Mouse (Mus musculus) embryo, embryonic 11.5 days (tissue): ENCODE measurements at regions not wholly inside any gene's neighbourhood (a gene's known extent, or its start where the extent isn't known, plus 50 kb on each side); places are given as distances from the start of the nearest gene placed in this dataset.

ENCODE experiments used
- DNase-seq: peaks from one replicate; pipeline ENCODE4 v3.0.0-alpha.2; 2012; ENCODE audit warnings: low read depth, low spot score

DNA sequence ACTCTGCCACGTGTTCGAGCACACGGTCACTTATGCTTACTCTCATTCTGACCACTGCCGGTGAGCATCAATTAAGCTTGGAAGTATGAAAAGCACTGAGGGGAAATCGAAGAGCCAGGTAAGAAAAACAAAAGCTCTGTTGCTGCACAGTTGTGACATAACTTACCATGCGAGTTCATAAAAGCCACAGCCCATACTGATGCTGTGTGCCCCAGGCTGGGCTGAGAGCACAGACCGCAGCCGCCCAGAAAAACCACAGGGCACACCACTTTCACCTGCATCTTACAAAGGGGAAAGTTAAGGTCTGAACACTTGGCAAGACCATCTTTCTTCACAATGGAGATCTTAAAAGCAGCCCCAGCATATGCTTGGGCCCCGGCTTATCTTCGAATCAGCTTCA, 338.2 kb upstream of the Nfe2l3 start:
- DNase-seq = no peak

DNA sequence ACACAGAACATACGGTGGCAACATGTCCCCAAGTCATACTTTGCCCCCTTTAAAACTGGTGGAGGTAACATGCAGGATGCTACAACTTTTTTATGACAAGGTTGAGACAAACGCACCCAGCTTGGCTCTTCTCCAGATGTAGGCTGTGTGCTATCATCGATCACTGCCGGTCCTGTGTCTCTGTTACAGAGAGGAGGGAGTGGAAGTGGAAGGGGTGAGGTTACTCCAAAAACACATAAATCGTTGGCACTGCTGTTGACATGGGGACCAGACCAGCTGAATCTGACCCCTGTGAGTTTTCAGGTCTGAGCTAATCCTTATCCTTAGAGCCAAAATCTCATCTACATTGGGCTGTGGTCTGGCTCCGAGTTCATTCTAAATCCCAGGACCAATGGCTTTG, 335.0 kb upstream of the Nfe2l3 start:
- DNase-seq = no peak

DNA sequence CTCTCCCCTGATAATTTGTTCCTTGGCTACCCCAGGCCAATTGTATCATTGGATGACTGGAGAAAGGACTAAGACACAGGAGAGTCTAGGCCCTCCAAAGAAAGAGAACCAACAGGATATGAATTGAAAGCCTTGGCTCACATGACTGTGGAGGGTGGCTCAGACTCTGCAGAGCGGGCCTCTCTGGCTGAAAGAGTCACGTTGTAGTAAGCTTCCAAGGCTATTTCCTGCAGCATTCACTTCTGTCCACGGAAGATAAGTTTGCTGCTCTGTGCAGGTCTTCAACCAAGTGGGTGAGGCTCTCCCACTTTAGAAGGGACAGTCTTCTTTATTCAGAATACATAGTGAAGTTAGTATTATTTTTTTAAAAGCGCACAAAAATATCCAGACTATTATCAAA, 332.1 kb upstream of the Nfe2l3 start:
- no peak for DNase-seq

DNA sequence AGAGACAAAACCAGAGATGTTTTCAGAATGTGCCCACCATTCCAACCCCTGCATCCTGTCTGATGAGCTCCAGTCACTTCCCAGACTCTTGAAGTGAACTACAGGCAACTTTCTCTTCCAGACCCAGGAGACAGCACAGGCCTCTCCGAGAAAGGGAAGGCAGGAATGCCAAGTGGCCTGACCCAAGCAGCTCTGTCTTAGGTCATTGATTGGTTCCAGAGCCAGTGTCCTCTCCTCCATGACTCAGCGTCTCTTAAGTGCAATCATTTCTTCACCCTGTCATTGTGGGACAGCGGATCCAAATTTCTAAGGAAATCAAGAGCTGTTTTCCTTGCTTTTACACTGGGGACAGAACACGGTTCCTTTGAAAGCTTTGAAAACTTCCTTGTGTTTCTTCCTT, 329.2 kb upstream of the Nfe2l3 start:
- no peak for DNase-seq

DNA sequence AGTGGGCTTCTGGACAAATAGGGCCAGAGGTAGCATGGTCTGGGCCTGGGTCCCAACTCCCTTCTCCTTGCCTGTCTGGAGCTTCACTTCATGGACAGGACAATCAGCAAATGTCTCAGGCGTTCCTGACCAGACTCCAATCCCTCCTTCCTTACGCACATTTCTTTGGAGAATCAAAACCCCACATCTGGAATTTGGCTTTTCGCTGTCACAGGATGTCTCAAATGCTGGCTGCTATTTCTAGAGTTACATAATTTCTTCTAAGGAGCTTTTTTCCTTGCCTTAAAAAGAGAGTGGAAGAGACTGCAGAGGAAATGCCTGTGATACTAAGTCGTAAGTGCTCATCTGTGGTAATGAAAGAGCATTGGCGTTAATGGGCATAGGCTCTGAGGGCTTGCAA, 328.1 kb upstream of the Nfe2l3 start:
- no peak for DNase-seq

DNA sequence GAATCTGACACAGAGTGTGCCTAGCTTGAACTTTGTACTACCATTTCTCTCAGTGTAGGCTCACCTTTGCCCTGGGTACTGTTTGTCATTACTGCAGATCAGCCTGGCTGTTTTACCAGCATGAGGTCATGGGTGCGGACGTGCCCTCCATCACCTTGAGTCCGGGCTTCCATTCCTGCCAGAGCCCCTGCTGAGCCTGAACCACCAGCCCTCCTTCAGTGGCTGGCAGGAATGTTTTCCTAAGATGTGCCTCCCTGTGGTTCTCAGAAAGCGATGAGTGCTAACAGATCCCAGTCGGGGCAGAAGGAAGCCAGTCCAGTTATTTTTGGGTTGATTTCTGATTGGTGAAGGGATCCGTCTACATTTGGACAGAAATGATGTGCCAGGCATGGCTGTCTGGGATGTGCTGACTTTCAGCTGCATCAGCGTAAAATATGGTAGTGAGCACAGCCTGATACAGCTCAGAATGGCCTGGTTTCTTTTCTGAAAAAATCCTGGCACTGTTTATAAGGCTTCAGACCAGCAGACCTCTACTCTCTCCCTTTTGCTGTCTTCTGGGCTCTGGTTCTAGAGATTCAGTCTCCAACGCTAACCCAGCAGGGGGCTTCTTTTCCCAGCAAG, 324.0 kb upstream of the Nfe2l3 start:
- DNase-seq = no peak

DNA sequence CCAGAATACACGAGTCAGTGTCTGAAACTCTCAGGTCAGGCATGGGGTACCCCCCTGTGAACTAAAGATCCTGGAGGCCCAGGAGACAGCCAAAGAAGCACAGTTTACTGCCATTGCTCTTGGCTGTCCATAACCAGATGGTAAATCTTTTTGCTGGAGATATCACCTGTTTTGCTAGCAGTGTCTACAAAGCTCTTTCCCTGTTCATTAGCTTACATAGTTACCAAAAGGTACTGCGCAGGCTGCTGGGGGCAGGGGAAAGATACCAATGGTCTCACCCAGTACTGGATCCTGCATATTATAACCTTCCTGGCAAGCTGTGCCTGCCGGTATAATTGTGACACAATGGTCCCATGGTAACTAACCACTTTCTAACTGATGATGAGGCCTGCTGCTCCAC, 321.9 kb upstream of the Nfe2l3 start:
- DNase-seq = no peak

DNA sequence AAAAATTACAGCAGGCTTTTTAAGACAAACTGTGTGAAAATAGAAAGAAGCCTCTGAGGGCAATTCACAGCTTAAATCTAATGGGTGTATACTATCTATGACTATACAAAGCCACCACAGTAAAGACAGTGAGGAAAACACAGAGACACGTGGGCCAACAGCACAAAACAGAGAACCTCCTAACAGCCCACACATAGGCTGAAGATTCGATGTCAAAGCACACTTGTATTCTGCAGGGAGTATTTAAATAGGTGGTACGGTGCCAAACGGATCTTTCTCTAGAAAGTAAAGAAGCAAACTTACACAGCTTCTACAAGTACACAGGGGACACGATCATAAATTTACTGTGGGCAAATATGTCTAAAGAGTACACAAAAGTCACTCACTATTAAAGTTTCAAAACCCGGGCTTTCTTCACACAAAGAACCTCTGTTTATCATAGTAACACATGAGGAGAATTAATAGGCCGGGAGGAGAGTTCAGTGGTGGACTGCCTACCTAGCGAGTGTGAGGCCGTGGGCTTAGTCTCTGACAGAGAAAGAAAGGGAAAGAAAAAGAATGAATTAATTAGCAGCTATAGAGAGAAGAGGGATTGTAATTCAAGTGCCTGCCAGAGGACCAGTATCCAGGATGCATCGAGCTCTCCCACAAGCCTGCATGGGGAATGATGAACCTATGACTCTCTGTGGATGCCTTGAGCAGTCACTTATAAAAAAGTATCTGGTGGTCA, 317.7 kb upstream of the Nfe2l3 start:
- no peak for DNase-seq

DNA sequence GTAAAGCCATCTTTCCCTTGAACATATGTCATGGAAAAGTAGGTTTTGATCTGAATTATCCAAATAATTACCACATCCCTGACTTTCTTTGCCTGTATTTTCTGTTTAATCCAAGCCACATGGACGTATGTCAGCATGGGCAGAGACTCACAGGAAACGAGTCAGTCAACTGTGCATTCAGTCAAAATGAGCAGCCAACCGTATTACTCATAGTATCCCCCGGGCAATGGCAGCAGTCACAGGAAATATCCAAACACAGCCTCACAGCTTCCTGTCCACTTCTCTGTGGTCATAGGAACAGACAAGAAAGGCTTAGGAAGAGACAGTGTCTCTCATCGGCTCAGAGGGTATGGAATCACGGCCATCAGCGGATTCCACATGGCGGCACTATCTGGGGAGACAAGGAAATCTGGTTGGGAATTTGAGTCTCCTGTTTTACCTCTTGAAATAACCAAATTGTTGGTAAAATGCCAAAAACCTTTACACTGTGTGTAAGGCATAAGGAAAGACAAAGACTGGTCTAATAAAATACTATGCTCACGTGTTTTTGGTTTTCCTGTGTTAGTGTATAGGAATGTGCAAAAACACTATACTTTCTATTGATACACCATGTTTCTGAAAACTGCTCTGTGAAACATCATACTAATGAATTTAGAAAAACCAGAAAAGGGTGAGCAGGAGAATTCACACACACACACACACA, 313.5 kb upstream of the Nfe2l3 start:
- DNase-seq = no peak

DNA sequence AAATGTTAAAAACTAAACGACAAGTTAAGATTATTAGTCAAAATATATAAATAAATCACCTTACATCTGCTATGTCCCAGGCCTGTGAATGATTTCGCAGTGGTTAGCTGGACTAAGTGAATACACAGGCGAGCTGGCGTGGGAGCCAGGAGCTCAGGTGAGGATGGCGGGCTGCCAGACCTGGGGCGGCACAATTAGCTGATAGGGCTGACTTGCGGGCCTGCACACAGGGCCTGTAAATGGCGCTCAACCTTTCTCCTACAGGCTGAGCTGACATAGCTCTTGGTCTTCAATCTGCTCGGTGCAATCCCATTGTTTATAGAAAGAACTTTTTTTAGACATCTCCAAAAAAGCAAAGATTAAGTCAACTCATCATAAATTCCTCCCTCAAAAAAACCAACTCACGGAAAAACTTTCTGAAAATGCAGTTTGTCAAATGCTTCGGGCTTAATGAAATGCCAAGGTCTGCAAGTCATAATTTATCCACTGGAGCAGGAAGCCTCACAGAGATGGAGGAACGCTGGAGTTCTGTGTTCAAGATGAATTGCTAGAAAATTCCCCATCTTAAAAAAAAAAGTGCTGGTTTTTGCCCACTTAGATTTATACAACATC, 312.7 kb upstream of the Nfe2l3 start:
- DNase-seq = no peak

DNA sequence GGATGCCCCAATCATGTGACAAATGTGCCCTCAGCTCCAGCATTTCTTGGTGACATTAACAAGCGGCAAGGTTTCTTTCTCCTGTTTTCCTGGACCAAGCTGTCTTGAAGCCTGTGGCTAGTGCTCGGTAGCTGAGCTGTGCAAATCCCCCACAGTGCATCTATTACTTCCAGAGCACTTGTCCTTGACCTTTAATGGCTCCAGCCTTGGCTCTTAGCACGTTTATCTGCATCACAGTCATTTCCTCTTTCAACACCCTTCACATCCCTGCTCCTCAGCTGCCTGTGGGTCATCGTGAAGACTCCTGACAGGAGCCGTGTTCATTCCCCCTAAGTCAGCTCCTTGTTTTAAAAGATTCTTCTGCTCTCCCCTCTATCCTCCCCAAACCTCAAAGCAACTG, 309.5 kb upstream of the Nfe2l3 start:
- no peak for DNase-seq

DNA sequence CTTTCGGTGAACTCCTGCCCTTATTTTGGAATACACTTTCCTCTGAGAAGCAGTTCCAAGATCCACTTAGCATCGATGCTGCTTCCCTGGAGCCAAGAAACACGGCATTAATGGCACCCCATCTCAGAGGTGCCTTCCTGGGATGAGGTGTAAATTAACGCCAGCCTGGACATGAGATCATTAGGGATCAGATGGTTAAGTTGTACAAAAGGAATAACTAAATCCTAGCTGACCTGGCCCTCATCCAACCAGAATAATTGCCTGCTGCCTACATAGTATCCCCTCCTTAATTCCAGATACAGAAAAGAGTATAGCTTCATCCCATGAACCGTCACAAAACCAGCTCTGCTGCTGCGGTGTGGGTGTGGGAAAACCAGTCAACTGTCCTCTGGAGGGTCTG, 304.6 kb upstream of the Nfe2l3 start:
- DNase-seq = no peak

DNA sequence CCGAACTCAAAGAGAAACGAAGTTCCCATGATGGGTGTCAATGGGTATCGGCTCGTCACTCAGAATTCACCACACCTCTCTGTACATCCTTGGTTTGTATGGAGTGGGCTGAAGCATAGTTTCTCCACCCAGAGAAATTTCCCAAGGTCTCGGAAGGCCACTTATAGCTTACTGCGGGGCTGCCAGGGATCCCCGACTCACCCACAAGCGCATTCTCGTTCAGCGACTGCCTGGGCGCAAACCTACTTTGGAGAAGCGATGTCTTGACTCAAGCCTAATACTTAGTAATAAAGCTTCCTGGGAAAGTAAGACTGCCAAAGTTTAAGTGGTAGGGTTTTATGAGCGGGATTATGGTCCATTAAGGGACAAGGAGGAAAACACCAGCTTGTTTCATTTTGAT, 303.4 kb upstream of the Nfe2l3 start:
- no peak for DNase-seq

DNA sequence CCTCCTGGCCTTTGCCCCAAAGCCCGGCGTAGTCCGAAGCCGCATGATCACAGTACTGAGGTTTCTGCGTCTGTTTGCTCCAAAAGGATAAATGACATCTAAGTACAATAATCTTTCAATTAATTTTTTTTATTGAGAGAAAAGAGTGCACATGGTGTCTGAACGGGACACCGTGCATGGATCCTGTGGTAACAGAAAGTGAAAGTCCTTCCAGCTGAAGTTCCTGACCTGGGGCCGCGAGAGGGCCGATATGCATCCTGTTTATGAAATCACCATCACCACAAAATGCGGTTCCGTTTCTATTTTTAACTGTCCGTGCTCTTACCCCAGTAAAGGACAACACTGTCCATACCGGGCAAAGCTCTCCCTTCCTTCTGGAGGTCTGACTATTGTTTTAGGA, 302.9 kb upstream of the Nfe2l3 start:
- no peak for DNase-seq

DNA sequence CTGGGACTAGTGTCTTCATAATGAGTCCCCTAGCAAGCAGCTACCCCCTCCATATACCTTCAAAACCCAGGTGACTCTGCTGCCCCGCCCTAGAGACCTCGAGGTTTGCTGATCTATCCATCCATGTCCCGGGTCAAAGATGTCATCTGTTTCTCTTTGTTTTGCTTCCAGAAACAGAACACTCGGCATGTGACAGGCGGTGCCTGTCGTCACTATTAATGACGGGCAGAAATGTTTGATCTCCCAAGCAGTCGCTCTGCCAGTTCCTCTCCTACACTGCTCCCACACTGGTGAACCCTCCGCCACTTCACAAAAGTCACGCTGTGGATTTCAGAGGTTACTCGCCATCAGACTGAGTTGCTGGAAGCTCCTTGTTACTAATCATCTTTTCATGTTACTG, 287.7 kb upstream of the Nfe2l3 start:
- DNase-seq = no peak

DNA sequence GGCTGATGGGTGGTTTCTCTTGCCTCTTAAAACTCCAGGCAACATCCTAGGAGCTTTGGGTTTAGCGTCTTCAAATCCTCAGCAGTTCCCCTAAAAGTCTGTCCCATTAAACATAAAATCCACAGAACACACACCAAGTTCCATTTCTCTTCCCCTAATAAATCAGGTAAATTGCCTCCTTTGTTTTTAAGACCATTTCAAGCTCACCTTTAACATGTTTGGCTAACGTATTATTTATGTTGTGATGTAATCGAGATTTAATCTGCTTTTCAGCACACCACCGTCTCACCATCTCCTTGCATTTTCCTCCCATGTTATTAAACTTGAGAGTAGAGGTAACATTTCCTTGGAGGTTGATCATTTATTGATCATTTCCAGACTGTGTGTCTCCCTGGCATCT, 286.6 kb upstream of the Nfe2l3 start:
- DNase-seq = no peak

DNA sequence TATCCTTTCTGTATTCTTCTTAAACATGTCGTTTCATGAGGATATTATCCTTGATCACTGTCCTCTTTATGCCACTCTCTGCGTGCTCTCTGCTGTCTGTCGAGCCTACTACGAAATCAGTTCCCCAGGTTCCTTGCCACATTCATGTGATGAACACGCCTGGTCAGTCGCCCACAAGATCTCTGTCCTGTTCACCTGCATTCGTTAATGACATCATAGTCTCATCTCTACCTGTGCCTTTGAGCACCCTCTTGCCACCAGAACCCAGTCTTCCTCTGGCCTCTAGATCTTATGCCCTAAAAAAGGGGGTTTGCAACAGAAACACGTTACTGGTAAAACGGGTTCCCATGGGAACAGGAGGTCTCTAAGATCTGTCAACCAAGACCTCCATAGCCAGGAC, 283.6 kb upstream of the Nfe2l3 start:
- DNase-seq = no peak

DNA sequence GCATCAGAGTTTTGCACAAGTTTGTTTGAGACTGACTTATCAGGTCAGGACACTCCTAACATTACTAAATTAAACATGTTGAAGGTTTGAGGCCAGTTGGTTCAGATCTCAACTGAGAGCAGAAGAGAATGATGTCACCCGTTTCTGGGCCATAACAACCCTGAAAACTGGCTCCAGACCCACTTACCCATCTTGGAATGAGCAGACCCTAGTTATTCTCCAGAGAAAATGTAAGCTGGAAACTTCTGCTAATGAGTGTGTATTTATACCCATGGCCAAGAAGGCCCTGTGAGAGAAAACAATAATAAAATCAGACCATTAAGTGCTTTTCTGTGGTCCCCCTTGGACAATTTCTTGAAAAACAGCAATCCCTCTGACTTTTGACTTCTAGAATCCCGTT, 282.4 kb upstream of the Nfe2l3 start:
- DNase-seq = no peak

DNA sequence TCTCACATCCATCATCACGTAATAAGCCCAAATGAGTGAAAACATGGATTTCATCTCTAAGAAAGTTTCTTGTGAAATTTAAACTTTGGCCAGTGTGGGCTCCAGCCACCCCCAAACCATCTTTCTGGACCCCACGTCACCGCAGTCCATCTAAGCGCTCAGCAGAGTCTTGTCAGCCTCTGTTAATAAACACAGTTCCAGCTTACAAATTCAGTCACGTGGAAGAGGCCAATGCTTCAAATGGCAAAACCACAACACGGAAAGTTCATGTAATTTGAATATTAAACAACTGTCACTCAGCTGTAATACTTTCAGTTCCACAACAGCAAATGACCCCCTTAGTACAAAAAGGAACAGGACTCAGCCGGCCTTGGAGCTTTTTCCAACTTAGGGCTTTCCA, 282.0 kb upstream of the Nfe2l3 start:
- DNase-seq = no peak

DNA sequence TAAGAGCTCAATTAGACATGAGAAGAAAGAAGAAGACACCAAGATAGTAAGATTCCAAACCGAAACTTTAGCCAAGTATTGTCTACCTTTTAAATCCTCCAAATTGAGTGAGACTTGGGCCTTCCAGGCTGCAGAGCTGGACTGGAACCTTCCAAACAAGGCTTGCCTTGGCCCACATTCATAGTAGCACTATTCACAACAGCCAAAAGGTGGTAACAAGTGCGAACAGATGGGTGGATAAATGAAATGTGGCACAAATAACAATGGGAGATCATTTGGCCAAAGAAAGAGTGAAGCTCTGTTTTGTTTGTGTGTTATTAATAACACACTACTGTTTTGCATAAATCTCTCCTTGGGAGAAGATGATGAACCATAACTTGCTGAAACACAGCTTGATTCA, 281.6 kb upstream of the Nfe2l3 start:
- DNase-seq = no peak

DNA sequence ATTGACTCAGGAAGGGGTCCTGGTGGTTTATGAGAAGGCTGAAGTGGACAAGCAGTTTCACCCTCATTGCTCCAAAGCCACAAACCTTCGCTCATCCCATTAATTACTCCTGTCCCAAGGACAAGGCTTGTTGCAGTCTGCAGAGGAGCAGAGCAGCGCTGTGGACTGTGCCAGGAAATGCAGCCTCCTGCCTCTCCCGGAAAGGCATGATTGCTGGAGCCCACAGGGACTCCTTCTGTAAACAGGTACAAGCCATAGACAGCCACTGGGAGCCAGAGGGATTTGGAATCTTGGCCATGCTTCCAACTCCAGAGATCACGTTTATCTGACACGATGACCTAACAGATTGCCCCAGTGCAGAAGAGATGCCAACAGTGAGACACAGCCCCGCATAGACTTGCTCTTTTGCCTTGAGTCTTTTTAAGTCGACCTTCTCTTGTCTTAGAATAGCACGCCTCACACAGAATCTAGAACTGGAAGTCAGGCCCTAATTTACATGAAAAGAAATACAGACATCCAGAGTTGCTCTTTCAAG, 275.6 kb upstream of the Nfe2l3 start:
- no peak for DNase-seq

DNA sequence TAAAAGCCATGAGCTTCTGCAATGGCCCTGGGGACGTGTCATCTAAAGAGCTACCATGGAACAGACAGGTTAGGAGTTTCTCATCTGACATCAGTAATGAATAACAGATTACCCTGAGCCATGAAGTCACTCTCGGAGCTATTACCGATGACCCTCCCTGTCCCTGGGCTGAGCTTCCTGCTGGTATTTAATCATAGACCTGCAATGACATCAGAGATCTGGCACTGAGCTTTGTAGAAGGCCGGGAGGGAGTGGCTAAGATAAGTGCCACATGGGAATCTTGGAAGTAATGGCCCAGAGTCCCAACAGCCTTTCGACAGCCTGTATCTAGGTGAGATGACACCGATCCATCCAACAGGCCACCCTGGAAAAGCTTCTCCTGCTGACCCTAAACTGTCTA, 271.3 kb upstream of the Nfe2l3 start:
- DNase-seq = no peak
